Mouse (Mus musculus) adrenal gland, postnatal 10 days (tissue): ENCODE data around the gene Prr5l. TPM values are rescaled to one million over a fixed set of nuclear protein-coding genes. Genes with fewer than 3 reads are reported as not detected.

Experiments used
- total RNA-seq, 2 experiments: library from RNA; stranded (reverse); gene quantifications; 2 replicates each; pipeline ENCODE4 v1.2.3; 2021

Gene Prr5l
- total RNA-seq, 2 experiments from 2014 or later, result 4.9 to 7.2 TPM

Other genes with a start within 250 kb of the Prr5l start
- gene Rag1, start 233.5 kb downstream of the Prr5l start, total RNA-seq, result under 1 TPM; 0.42 to 0.60 TPM
- 10 to 100 TPM; 37.1 to 46.2 TPM for gene B230118H07Rik, start 233.5 kb downstream of the Prr5l start, total RNA-seq
- gene Traf6, start 204.6 kb downstream of the Prr5l start, total RNA-seq, result 10 to 100 TPM; 17.0 to 18.1 TPM
- 10 to 100 TPM; 33.8 to 36.2 TPM for gene Commd9, start 3.2 kb upstream of the Prr5l start, total RNA-seq